In the genomic region with DNA sequence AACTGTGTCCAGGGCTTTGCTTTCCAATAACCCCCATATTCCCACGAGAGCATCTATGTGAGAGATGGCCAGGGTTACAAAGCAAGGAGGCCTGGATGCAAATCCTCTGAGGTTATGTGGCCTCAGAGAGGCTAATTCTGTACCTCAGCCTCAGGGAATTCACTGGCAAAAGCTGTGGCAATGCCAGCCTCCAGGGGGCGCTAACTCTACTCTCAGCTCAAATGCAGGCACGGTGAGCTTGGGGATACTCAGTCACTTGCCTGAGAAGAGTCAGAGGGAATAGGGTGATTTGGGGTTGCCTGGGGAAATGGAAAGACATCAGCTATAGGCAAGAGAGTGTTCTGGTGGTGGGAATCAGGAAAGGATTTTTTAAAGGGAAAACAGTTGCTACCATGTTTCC, we compare ENCODE assay signal across 8 mouse cellular contexts. TPM values are rescaled to one million over a fixed set of nuclear protein-coding genes. Genes with fewer than 3 reads are reported as not detected.
A peak's percentile ranks its signal among the peaks of the same experiment; 100 is the strongest.
DNase-seq lines count a peak whose midpoint lies in the region; ATAC-seq and TF ChIP-seq lines count a peak whose summit lies in the region.

No protein-coding gene starts in this region.

- TF ChIP-seq CTCF in ES-Bruce4 (IDR thresholded peaks at IDR 0.05; ENCODE audit: low read depth, low read length), result peak; percentile 77

- no peak for TF ChIP-seq POLR2A in ES-Bruce4 (IDR thresholded peaks at IDR 0.05; ENCODE audit: insufficient read depth, low read length)

- intact Hi-C loops in gastrocnemius, postnatal 14 days (cut with DNase I; ENCODE audit: low total_unique reads), result loop anchor here (5.0 kb wide), 1 partner anchor 89 kb away; no protein-coding TSS in a partner anchor

- no peak for ATAC-seq in hindbrain, embryonic 14.5 days (ENCODE audit: low FRiP score)
- ATAC-seq in hindbrain, embryonic 13.5 days (ENCODE audit: low FRiP score), result no peak
- ATAC-seq in neural tube, embryonic 11.5 days (ENCODE audit: insufficient read depth, low FRiP score, low TSS enrichment), result no peak

- no peaks in the 10 kb centered on the region for H3K4me1 ChIP-seq in hindbrain, embryonic 14.5 days (replicated peaks; ENCODE audit: control insufficient read depth, insufficient read depth, low read length)
- no peaks in the 10 kb centered on the region for H3K4me1 ChIP-seq in hindbrain, embryonic 13.5 days (replicated peaks)
- H3K4me1 ChIP-seq in ES-Bruce4 (ENCODE audit: control insufficient read depth, insufficient read depth, low read length), result no peaks in the 10 kb centered on the region
- no peaks in the 10 kb centered on the region for H3K4me1 ChIP-seq in neural tube, embryonic 11.5 days (ENCODE audit: control insufficient read depth, insufficient read depth, low read length)

- DNase-seq in hindbrain, embryonic 14.5 days (ENCODE audit: low spot score), result peak; percentile 57
- DNase-seq in cerebellum, adult 11 months, result peak; percentile 77
- peak; percentile 54 for DNase-seq in gastrocnemius, postnatal 14 days
- peak; percentile 64 to 65 for DNase-seq in layer of hippocampus, postnatal 36 days
- DNase-seq in neural tube, embryonic 11.5 days (ENCODE audit: low spot score), result peak; percentile 69
- peak; percentile 71 for DNase-seq in thymus, postnatal 4 days

- TF ChIP-seq EP300 in ES-Bruce4 (IDR thresholded peaks at IDR 0.05; ENCODE audit: insufficient read depth, low read depth, low read length), result no peak

- H3K36me3 ChIP-seq in hindbrain, embryonic 14.5 days (replicated peaks; ENCODE audit: control insufficient read depth, insufficient read depth), result peaks cover 40% of the 10 kb centered on the region
- H3K36me3 ChIP-seq in hindbrain, embryonic 13.5 days, result peaks cover 85% of the 10 kb centered on the region
- no peaks in the 10 kb centered on the region for H3K36me3 ChIP-seq in ES-Bruce4 (ENCODE audit: control insufficient read depth, insufficient read depth, low read length, poor library complexity, severe bottlenecking)
- H3K36me3 ChIP-seq in neural tube, embryonic 11.5 days (ENCODE audit: control insufficient read depth, insufficient read depth, low read length), result peaks cover 26% of the 10 kb centered on the region

- no peak overlapping the region for H3K4me2 ChIP-seq in hindbrain, embryonic 14.5 days (replicated peaks)
- no peak overlapping the region for H3K4me2 ChIP-seq in hindbrain, embryonic 13.5 days
- no peak overlapping the region for H3K4me2 ChIP-seq in neural tube, embryonic 11.5 days (ENCODE audit: low read depth)

- WGBS in hindbrain, embryonic 14.5 days, result 55% methylated on average over 3 of the region's 3 CpGs
- 42% methylated on average over 3 of the region's 3 CpGs for WGBS in hindbrain, embryonic 13.5 days
- WGBS in neural tube, embryonic 11.5 days, result 47% methylated on average over 3 of the region's 3 CpGs

- no peak overlapping the region for H3K27ac ChIP-seq in hindbrain, embryonic 14.5 days
- H3K27ac ChIP-seq in hindbrain, embryonic 13.5 days, result no peak overlapping the region
- H3K27ac ChIP-seq in ES-Bruce4 (ENCODE audit: insufficient read depth, low read length), result no peak overlapping the region
- no peak overlapping the region for H3K27ac ChIP-seq in neural tube, embryonic 11.5 days (ENCODE audit: low read depth, low read length)

- no peaks in the 10 kb centered on the region for H3K9me3 ChIP-seq in hindbrain, embryonic 14.5 days (ENCODE audit: control insufficient read depth, low read length)
- H3K9me3 ChIP-seq in hindbrain, embryonic 13.5 days, result no peaks in the 10 kb centered on the region
- no peaks in the 10 kb centered on the region for H3K9me3 ChIP-seq in ES-Bruce4 (replicated peaks; ENCODE audit: control insufficient read depth, insufficient read depth, low read length, poor library complexity, severe bottlenecking)
- no peaks in the 10 kb centered on the region for H3K9me3 ChIP-seq in neural tube, embryonic 11.5 days (ENCODE audit: control insufficient read depth, low read length)

- H3K27me3 ChIP-seq in hindbrain, embryonic 14.5 days (ENCODE audit: control insufficient read depth, insufficient read depth, low read length), result no peaks in the 10 kb centered on the region
- no peaks in the 10 kb centered on the region for H3K27me3 ChIP-seq in hindbrain, embryonic 13.5 days
- no peaks in the 10 kb centered on the region for H3K27me3 ChIP-seq in ES-Bruce4 (ENCODE audit: control insufficient read depth, insufficient read depth, low read length, poor library complexity, severe bottlenecking)
- H3K27me3 ChIP-seq in neural tube, embryonic 11.5 days (ENCODE audit: control insufficient read depth, insufficient read depth, low read length), result no peaks in the 10 kb centered on the region

- H3K4me3 ChIP-seq in hindbrain, embryonic 14.5 days (replicated peaks; ENCODE audit: low read length), result no peak overlapping the region
- no peak overlapping the region for H3K4me3 ChIP-seq in hindbrain, embryonic 13.5 days
- no peak overlapping the region for H3K4me3 ChIP-seq in ES-Bruce4 (ENCODE audit: low read depth, low read length)
- no peak overlapping the region for H3K4me3 ChIP-seq in neural tube, embryonic 11.5 days (ENCODE audit: low read depth, low read length)

- no peak overlapping the region for H3K9ac ChIP-seq in hindbrain, embryonic 14.5 days
- H3K9ac ChIP-seq in hindbrain, embryonic 13.5 days, result no peak overlapping the region
- H3K9ac ChIP-seq in ES-Bruce4 (ENCODE audit: low read depth, poor library complexity, severe bottlenecking), result no peak overlapping the region
- H3K9ac ChIP-seq in neural tube, embryonic 11.5 days (ENCODE audit: low read length), result no peak overlapping the region

RNA-seq across cellular contexts. Expression of gene Phf21b, which starts 52.2 kb away (rescaled TPM):
- polyA plus RNA-seq in hindbrain, embryonic 14.5 days (2014; fragmentation: Nextera tagmentation; extraction: Ambion mirVana), result 5.8 and 8.8 TPM in 2 replicates
- 10.9 and 11.3 TPM in 2 replicates for polyA plus RNA-seq in hindbrain, embryonic 13.5 days (2015; fragmentation: Nextera tagmentation; extraction: Ambion mirVana)
- polyA plus RNA-seq in ES-Bruce4 (2011; ENCODE audit: insufficient read depth, insufficient read length, low read depth, missing spikeins), result 2.6 and 4.2 TPM in 2 replicates
- under 1 TPM; 0.59 to 0.69 TPM for total RNA-seq in gastrocnemius, postnatal 14 days (2021)
- 10 to 100 TPM; 11.3 TPM for total RNA-seq in layer of hippocampus, postnatal 36 days (2021)
- polyA plus RNA-seq in neural tube, embryonic 11.5 days (2014; fragmentation: Nextera tagmentation; extraction: Ambion mirVana), result 32.2 and 36.0 TPM in 2 replicates
